Mouse (Mus musculus) liver, adult 2 months (tissue): ENCODE measurements around the gene Tmem109. TPM values are rescaled to one million over a fixed set of nuclear protein-coding genes. Genes with fewer than 3 reads are reported as not detected.

Source experiments
- DNase-seq: peaks from one replicate; pipeline ENCODE4 v3.0.0-alpha.2; 2011; ENCODE audit warnings: low read depth, low spot score; ENCODE audit errors: extremely low read depth
- H3K27ac ChIP-seq: fragments of 200-500 bp; replicated peaks from 2 replicates; pipeline ENCODE4 v1.5.1; 2012; ENCODE audit warnings: low read depth, mild to moderate bottlenecking, control low read depth, inconsistent platforms, low read length; ENCODE audit not compliant: insufficient read depth
- H3K27me3 ChIP-seq: fragments of 200-500 bp; 2 replicates; pipeline ENCODE4 v1.6.1; 2012; ENCODE audit warnings: mild to moderate bottlenecking, moderate library complexity, low read length, inconsistent platforms; ENCODE audit not compliant: control insufficient read depth, insufficient read depth
- H3K36me3 ChIP-seq: fragments of 200-500 bp; 2 replicates; pipeline ENCODE4 v1.6.1; 2012; ENCODE audit warnings: low read length, inconsistent platforms; ENCODE audit not compliant: control insufficient read depth, insufficient read depth
- H3K4me1 ChIP-seq: fragments of 200-500 bp; 2 replicates; pipeline ENCODE4 v1.6.1; 2011; ENCODE audit warnings: low read length; ENCODE audit not compliant: control insufficient read depth, insufficient read depth
- H3K4me3 ChIP-seq: fragments of 200-500 bp; 2 replicates; pipeline ENCODE4 v1.5.1; 2011; ENCODE audit warnings: low read depth, mild to moderate bottlenecking, control low read depth, low read length, moderate library complexity; ENCODE audit not compliant: insufficient read depth
- H3K79me2 ChIP-seq: fragments of 200-500 bp; 2 replicates; pipeline ENCODE4 v1.6.1; 2012; ENCODE audit warnings: inconsistent platforms, mild to moderate bottlenecking, low read length, moderate library complexity; ENCODE audit not compliant: control insufficient read depth, insufficient read depth
- H3K9ac ChIP-seq: fragments of 200-500 bp; 2 replicates; pipeline ENCODE4 v1.6.1; 2012; ENCODE audit warnings: low read depth, mild to moderate bottlenecking, control low read depth, inconsistent platforms, low read length
- CTCF ChIP-seq: fragments of 200-500 bp; IDR thresholded peaks from 2 replicates; pipeline ENCODE4 v1.5.1; 2011; ENCODE audit warnings: low read depth, low read length, control low read depth
- POLR2A ChIP-seq: fragments of 200-500 bp; IDR thresholded peaks from 2 replicates; pipeline ENCODE4 v1.6.1; 2011; ENCODE audit warnings: low read length, control low read depth; ENCODE audit not compliant: insufficient read depth; ENCODE audit errors: extremely low read depth
- WGBS: fragments of 180-500 bp; shearing (Covaris S2); methylation state at CpG from one replicate; pipeline ENCODE4 v1.1.7; 2018; 5-methylcytosine and 5-hydroxymethylcytosine counted together
- polyA plus RNA-seq: library from polyadenylated mRNA; depleted of rRNA; stranded (reverse); fragments of >200 nt; gene quantifications from 2 replicates; pipeline ENCODE4 v1.2.3, GENCODE M21; 2012
- total RNA-seq: library from RNA; depleted of rRNA; stranded (reverse); fragments of >200 nt; gene quantifications from 2 replicates; pipeline ENCODE4 v1.2.3, GENCODE M21; 2014

Tmem109 gene
- total and polyA plus RNA-seq, 2 experiments = 7.1 to 35.2 TPM

- no peak for TF ChIP-seq CTCF
- peaks cover 4% of the 10 kb centered on the region; the same call in 1 of the 2 replicates for H3K79me2 ChIP-seq
- H3K36me3 ChIP-seq = peaks cover 39% of the 10 kb centered on the region
- H3K27ac ChIP-seq = peak overlapping the region; percentile 20
- no peak overlapping the region for H3K4me3 ChIP-seq
- H3K27me3 ChIP-seq = no peaks in the 10 kb centered on the region
- peak; percentile 45 for DNase-seq
- WGBS = 63% methylated on average over 8 of the region's 8 CpGs
- H3K4me1 ChIP-seq = peaks cover 8% of the 10 kb centered on the region
- 0 out of 2 replicates have a peak overlapping the region, but pooled peaks have one; percentile 17 for H3K9ac ChIP-seq
Observed at GRCm38 (mm10) chr19:10897491-10897890, 15.7 kb upstream of the Tmem109 start.

DNA sequence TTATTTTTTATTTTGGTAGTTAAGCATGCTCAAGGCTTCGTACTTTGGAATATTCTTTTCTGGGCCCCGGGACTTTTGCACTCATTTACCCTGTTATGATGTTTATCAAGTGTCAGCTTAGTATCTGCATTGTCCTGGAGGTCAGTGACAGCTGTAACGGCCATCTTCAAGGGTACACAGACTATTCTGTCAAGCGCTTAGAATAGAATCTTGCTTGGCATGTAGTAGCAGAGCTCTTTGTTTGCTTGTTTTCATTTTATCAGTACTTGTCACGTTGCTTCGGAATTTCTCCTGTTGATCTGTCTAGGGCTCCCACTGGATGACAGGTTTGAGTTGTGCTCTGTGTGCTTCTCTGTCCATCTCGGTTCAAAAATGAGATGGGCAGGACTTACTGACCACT is 15.0 kb upstream of the Tmem109 start:
- Histone ChIP-seq H3K79me2 (peaks cover 4% of the 10 kb centered on the region; the same call in 1 of the 2 replicates), H3K27ac (peak overlapping the region; percentile 20), H3K36me3 (peaks cover 32% of the 10 kb centered on the region), H3K27me3 (no peaks in the 10 kb centered on the region), H3K4me1 (peaks cover 8% of the 10 kb centered on the region), H3K4me3 (peak overlapping the region; percentile 7; the same call in 1 of the 2 replicates), H3K9ac (peak overlapping the region; percentile 17; the same call in 1 of the 2 replicates)
- WGBS = 12% methylated on average over 7 of the region's 7 CpGs
- peak; percentile 71 for DNase-seq
- TF ChIP-seq CTCF (no peak), POLR2A (no peak)

GRCm38 (mm10) chr19:10895708-10896107 is 13.9 kb upstream of the Tmem109 start:
- peak; percentile 84 for DNase-seq
- peak overlapping the region; percentile 84 for H3K9ac ChIP-seq
- TF ChIP-seq POLR2A = no peak
- no peak for TF ChIP-seq CTCF
- H3K27me3 ChIP-seq = no peaks in the 10 kb centered on the region
- H3K36me3 ChIP-seq = peaks cover 21% of the 10 kb centered on the region
- H3K4me3 ChIP-seq = peak overlapping the region; percentile 78
- H3K79me2 ChIP-seq = peaks cover 4% of the 10 kb centered on the region; the same call in 1 of the 2 replicates
- H3K27ac ChIP-seq = peak overlapping the region; percentile 76
- under 1% methylated on average over 16 of the region's 16 CpGs for WGBS
- peaks cover 8% of the 10 kb centered on the region for H3K4me1 ChIP-seq

DNA sequence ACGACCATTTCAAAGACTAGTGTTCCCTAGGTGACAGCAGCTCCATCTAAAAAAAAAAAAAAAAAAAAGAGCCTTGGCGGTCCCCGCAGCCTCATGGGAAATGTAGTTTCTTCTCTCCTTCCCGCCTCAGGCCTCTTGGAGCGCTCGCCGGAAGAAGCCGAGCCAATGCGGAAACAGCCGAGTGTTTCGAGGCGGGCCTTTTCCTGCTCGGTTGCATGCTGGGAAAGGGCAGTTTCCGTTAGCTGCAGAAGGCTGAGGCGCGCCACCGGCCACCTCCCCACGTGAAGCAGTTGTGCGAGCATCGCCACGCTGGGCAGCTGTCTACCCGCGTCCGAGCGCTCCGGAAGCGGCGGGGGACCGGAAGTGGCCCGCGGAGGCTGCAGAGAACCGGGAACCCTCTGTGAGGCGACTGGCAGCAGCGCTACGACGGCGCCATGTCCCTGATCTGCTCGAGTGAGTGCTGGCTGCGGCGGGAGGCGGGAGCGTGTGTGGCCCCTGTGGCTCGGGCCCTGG is 13.3 kb upstream of the Tmem109 start, which contains the start of gene Prpf19:
TSS of gene Prpf19 (plus strand) at position 216 of the 513 bp plus-strand sequence.
- Histone ChIP-seq H3K79me2 (peaks cover 4% of the 10 kb centered on the region; the same call in 1 of the 2 replicates), H3K4me1 (peaks cover 8% of the 10 kb centered on the region), H3K27me3 (no peaks in the 10 kb centered on the region), H3K4me3 (peak within 1 kb of the TSS; percentile 78), H3K27ac (peak within 1 kb of the TSS; percentile 76), H3K9ac (peak within 1 kb of the TSS; percentile 84), H3K36me3 (peaks cover 19% of the 10 kb centered on the region)
- TF ChIP-seq CTCF (no peak), POLR2A (peak; percentile 84; the same call in 1 of the 2 replicates)
- DNase-seq = peak; percentile 95
- under 1% methylated on average over 43 of the region's 43 CpGs for WGBS

DNA sequence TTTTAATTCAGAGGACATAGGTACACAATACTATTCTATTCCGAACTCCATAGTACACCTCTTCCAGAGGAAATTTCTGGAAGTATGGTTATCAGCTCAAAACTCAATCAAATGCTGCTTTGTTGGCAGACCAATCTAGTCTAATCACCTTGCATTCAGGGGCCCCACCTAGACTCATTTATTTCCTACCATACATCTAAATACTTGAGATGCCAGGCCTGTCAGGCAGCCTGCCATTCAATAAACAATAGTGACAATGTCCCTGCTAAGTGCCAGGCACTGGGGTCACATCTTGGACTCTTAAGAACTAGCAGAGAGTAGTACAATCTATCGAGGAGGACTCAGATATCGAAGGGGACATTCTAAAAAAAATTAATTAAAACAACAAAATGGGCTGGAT is 10.4 kb upstream of the Tmem109 start:
- DNase-seq = no peak
- H3K9ac ChIP-seq = no peak overlapping the region
- TF ChIP-seq POLR2A = no peak
- no peak for TF ChIP-seq CTCF
- H3K27ac ChIP-seq = no peak overlapping the region
- 90% methylated on average over 3 of the region's 3 CpGs for WGBS
- H3K4me3 ChIP-seq = no peak overlapping the region
- H3K79me2 ChIP-seq = peaks cover 2% of the 10 kb centered on the region; the same call in 1 of the 2 replicates
- no peaks in the 10 kb centered on the region for H3K36me3 ChIP-seq
- H3K27me3 ChIP-seq = no peaks in the 10 kb centered on the region
- H3K4me1 ChIP-seq = peaks cover 5% of the 10 kb centered on the region

DNA sequence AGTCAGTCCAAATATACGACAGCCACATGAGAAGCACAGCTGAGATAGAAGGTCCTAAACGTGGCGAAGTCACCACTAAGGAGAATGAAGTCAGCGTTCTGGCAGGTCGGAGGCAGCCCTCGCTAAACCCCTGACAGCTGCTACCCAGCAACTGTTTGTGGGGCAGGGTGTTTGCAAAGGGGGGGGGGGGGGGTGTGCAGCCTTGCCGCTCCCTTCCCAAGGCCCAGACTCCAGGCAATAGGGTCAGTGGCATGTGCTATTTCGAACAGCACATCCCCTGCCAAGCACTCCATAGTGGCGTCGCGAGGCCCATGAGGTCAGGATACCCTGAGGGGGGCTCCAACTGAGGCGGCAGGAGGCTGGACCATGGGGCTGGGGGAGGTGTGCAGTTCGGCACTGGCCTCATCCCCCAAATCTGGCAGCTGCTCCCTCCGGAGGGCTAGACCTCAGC is 801 bp downstream of the Tmem109 start:
- Histone ChIP-seq H3K4me1 (peaks cover 8% of the 10 kb centered on the region; the same call in 1 of the 2 replicates), H3K9ac (peak overlapping the region; percentile 72), H3K27ac (peak overlapping the region; percentile 30; the same call in 1 of the 2 replicates), H3K27me3 (no peaks in the 10 kb centered on the region), H3K79me2 (peaks cover 20% of the 10 kb centered on the region; the same call in 1 of the 2 replicates), H3K4me3 (peak overlapping the region; percentile 79), H3K36me3 (no peaks in the 10 kb centered on the region)
- TF ChIP-seq POLR2A (no peak), CTCF (no peak)
- 4% methylated on average over 14 of the region's 14 CpGs for WGBS
- DNase-seq = no peak
